Mouse (Mus musculus): ENCODE measurements around the gene Cmas. TPM values are rescaled to one million over a fixed set of nuclear protein-coding genes. Genes with fewer than 3 reads are reported as not detected.

Gene Cmas
- total and polyA plus RNA-seq, 3 experiments = 11.7 to 35.9 (median 35.0) TPM

- H3K4me3 ChIP-seq = no peak overlapping the region
- H3K79me2 ChIP-seq (replicated peaks; ENCODE audit: control insufficient read depth, insufficient read depth, low read length) = no peaks in the 10 kb centered on the region
- intact Hi-C loops (cut with DNase I) = no loop called here
- no peaks in the 10 kb centered on the region for H3K27me3 ChIP-seq (ENCODE audit: control insufficient read depth, insufficient read depth, low read length)
- DNase-seq = no peak
- no peaks in the 10 kb centered on the region for H3K4me1 ChIP-seq (ENCODE audit: control insufficient read depth, insufficient read depth, low read length)
- TF ChIP-seq EP300 (IDR thresholded peaks at IDR 0.05; ENCODE audit: insufficient read depth, low read depth, low read length) (no peak), POLR2A (IDR thresholded peaks at IDR 0.05; ENCODE audit: insufficient read depth, low read depth, low read length) (no peak), CTCF (IDR thresholded peaks at IDR 0.05) (no peak)
- no peak overlapping the region for H3K27ac ChIP-seq
- no peaks in the 10 kb centered on the region for H3K36me3 ChIP-seq (ENCODE audit: control insufficient read depth, insufficient read depth, low read length)
- 67% methylated on average over 11 of the region's 11 CpGs for WGBS
- no peak overlapping the region for H3K9ac ChIP-seq (ENCODE audit: low read depth, low read length)
These were observed 46.4 kb downstream of the Cmas start for GRCm38 (mm10) chr6:142802617-142803525.

GRCm38 (mm10) chr6:142804402-142804801 lies 47.9 kb downstream of the Cmas start, which contains the start of gene Sult6b2:
Gene Sult6b2 (minus strand): TSS chr6:142804502.
- no peaks in the 10 kb centered on the region for H3K79me2 ChIP-seq (replicated peaks; ENCODE audit: control insufficient read depth, insufficient read depth, low read length)
- H3K27me3 ChIP-seq (ENCODE audit: control insufficient read depth, insufficient read depth, low read length) = no peaks in the 10 kb centered on the region
- no peak within 1 kb of the TSS for H3K27ac ChIP-seq
- H3K9ac ChIP-seq (ENCODE audit: low read depth, low read length) = no peak within 1 kb of the TSS
- H3K4me3 ChIP-seq = no peak within 1 kb of the TSS
- TF ChIP-seq CTCF (IDR thresholded peaks at IDR 0.05) = no peak
- no peak for TF ChIP-seq EP300 (IDR thresholded peaks at IDR 0.05; ENCODE audit: insufficient read depth, low read depth, low read length)
- TF ChIP-seq POLR2A (IDR thresholded peaks at IDR 0.05; ENCODE audit: insufficient read depth, low read depth, low read length) = no peak
- no peaks in the 10 kb centered on the region for H3K36me3 ChIP-seq (ENCODE audit: control insufficient read depth, insufficient read depth, low read length)
- H3K4me1 ChIP-seq (ENCODE audit: control insufficient read depth, insufficient read depth, low read length) = no peaks in the 10 kb centered on the region
- intact Hi-C loops (cut with DNase I) = no loop called here
- no peak for DNase-seq

GRCm38 (mm10) chr6:142806326-142806725 lies 49.8 kb downstream of the Cmas start:
- no peak for DNase-seq
- H3K27me3 ChIP-seq (ENCODE audit: control insufficient read depth, insufficient read depth, low read length) = no peaks in the 10 kb centered on the region
- no peak overlapping the region for H3K9ac ChIP-seq (ENCODE audit: low read depth, low read length)
- H3K4me1 ChIP-seq (ENCODE audit: control insufficient read depth, insufficient read depth, low read length) = no peaks in the 10 kb centered on the region
- H3K79me2 ChIP-seq (replicated peaks; ENCODE audit: control insufficient read depth, insufficient read depth, low read length) = no peaks in the 10 kb centered on the region
- H3K36me3 ChIP-seq (ENCODE audit: control insufficient read depth, insufficient read depth, low read length) = no peaks in the 10 kb centered on the region
- no peak overlapping the region for H3K4me3 ChIP-seq
- intact Hi-C loops (cut with DNase I) = no loop called here
- 46% methylated on average over 4 of the region's 4 CpGs for WGBS
- TF ChIP-seq CTCF (IDR thresholded peaks at IDR 0.05) (no peak), POLR2A (IDR thresholded peaks at IDR 0.05; ENCODE audit: insufficient read depth, low read depth, low read length) (no peak), EP300 (IDR thresholded peaks at IDR 0.05; ENCODE audit: insufficient read depth, low read depth, low read length) (no peak)
- H3K27ac ChIP-seq = no peak overlapping the region

GRCm38 (mm10) chr6:142809373-142810098 lies 53.0 kb downstream of the Cmas start:
- Histone ChIP-seq H3K27ac (no peak overlapping the region), H3K27me3 (ENCODE audit: control insufficient read depth, insufficient read depth, low read length) (no peaks in the 10 kb centered on the region), H3K79me2 (replicated peaks; ENCODE audit: control insufficient read depth, insufficient read depth, low read length) (no peaks in the 10 kb centered on the region), H3K36me3 (ENCODE audit: control insufficient read depth, insufficient read depth, low read length) (no peaks in the 10 kb centered on the region), H3K9ac (ENCODE audit: low read depth, low read length) (no peak overlapping the region), H3K4me1 (ENCODE audit: control insufficient read depth, insufficient read depth, low read length) (no peaks in the 10 kb centered on the region; the same call in 1 of the 2 replicates), H3K4me3 (no peak overlapping the region)
- intact Hi-C loops (cut with DNase I) = loop anchor here (10.0 kb wide), 3 partner anchors 155 to 1115 kb away; partner anchors contain the start of gene St8sia1
- no peak for TF ChIP-seq EP300 (IDR thresholded peaks at IDR 0.05; ENCODE audit: insufficient read depth, low read depth, low read length)
- 44% methylated on average over 6 of the region's 6 CpGs for WGBS
- no peak for DNase-seq

GRCm38 (mm10) chr6:142810239-142810638 lies 53.8 kb downstream of the Cmas start:
- Histone ChIP-seq H3K4me1 (ENCODE audit: control insufficient read depth, insufficient read depth, low read length) (no peaks in the 10 kb centered on the region; the same call in 1 of the 2 replicates), H3K79me2 (replicated peaks; ENCODE audit: control insufficient read depth, insufficient read depth, low read length) (no peaks in the 10 kb centered on the region), H3K27me3 (ENCODE audit: control insufficient read depth, insufficient read depth, low read length) (no peaks in the 10 kb centered on the region), H3K27ac (no peak overlapping the region), H3K9ac (ENCODE audit: low read depth, low read length) (no peak overlapping the region), H3K36me3 (ENCODE audit: control insufficient read depth, insufficient read depth, low read length) (no peaks in the 10 kb centered on the region), H3K4me3 (no peak overlapping the region)
- intact Hi-C loops (cut with DNase I) = loop anchor here (10.0 kb wide), 3 partner anchors 155 to 1115 kb away; partner anchors contain the start of gene St8sia1
- WGBS = 71% methylated on average over 6 of the region's 6 CpGs
- TF ChIP-seq CTCF (IDR thresholded peaks at IDR 0.05) (no peak), EP300 (IDR thresholded peaks at IDR 0.05; ENCODE audit: insufficient read depth, low read depth, low read length) (no peak), POLR2A (IDR thresholded peaks at IDR 0.05; ENCODE audit: insufficient read depth, low read depth, low read length) (no peak)
- DNase-seq = no peak

Measured in heart, adult 2 months (tissue).